Mouse (Mus musculus) lung, postnatal 0 days (tissue): ENCODE results near the gene Zmat5.

Source experiments
- CTCF ChIP-seq: IDR thresholded peaks from 2 replicates; pipeline ENCODE4 v1.5.1; 2016; ENCODE audit warnings: antibody characterized with exemption, mild to moderate bottlenecking
- EP300 ChIP-seq: IDR thresholded peaks from 2 replicates; pipeline ENCODE4 v1.6.1; 2016; ENCODE audit warnings: antibody characterized with exemption, mild to moderate bottlenecking, control low read depth

- TF ChIP-seq EP300: peak; percentile 14; the same call in 1 of the 2 replicates
- no peak for TF ChIP-seq CTCF
Measured at GRCm38 (mm10) chr11:4661871-4662495, 42.5 kb upstream of the Zmat5 start.
